Mouse (Mus musculus) bone marrow, adult 2 months (tissue): ENCODE measurements around the gene Gm47289.

ENCODE experiments used
- CTCF ChIP-seq: fragments of 200-500 bp; IDR thresholded peaks from 2 replicates; pipeline ENCODE4 v1.5.1; 2011; ENCODE audit warnings: low read length, control low read depth; ENCODE audit not compliant: control insufficient read depth, insufficient read depth
- POLR2A ChIP-seq: fragments of 200-500 bp; IDR thresholded peaks from 2 replicates; pipeline ENCODE4 v1.6.1; 2011; ENCODE audit warnings: low read depth, mild to moderate bottlenecking, control low read depth, low read length, borderline replicate concordance; ENCODE audit not compliant: control insufficient read depth

DNA sequence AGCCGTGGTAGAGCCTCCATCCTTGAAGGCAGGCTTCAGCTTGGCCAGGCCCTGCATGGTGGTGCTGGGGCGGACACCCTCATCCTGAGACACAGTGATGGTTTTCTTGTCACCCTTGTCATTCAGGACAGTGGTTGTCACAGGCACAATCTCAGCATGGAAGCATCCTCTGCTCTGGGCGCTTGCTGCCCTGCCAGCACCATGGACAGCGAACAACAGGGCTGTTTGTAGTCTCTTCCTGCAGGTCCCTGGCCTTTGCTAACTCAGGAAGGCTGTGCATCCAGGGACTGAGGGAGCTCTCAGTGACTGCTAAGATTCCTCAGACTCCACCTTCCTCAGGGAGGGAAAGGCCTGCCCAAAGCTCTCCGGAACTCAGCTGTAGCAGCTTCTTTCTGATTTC is 9.4 kb upstream of the Gm47289 start:
- no peak for TF ChIP-seq CTCF
- no peak for TF ChIP-seq POLR2A
